Comparison of ENCODE assay signal across 14 mouse cellular contexts in genomic region chr19:56915084-56915483, GRCm38 (mm10). TPM values are rescaled to one million over a fixed set of nuclear protein-coding genes. Genes with fewer than 3 reads are reported as not detected.
A peak's percentile ranks its signal among the peaks of the same experiment; 100 is the strongest.
DNase-seq lines count a peak whose midpoint lies in the region; ATAC-seq lines count a peak whose summit lies in the region.
"Had no signal": no experiment of that assay in that cellular context is flagged by ENCODE, and none has a peak within 500 bp of the region (broad histone marks: within the 10 kb centered on the region; RNA-seq: fewer than 3 reads in every experiment).

No protein-coding gene starts in this region.

- no peaks in the 10 kb centered on the region for H3K4me1 ChIP-seq in embryonic facial prominence, embryonic 11.5 days (ENCODE audit: control insufficient read depth, insufficient read depth, low read length)
- 0 out of 2 replicates have a peak, but pooled peaks cover 4% of the 10 kb centered on the region for H3K4me1 ChIP-seq in stomach, embryonic 14.5 days (ENCODE audit: control insufficient read depth, insufficient read depth, low read length)
- H3K4me1 ChIP-seq: megakaryocyte, embryonic 14.5 days had no signal

- H3K36me3 ChIP-seq in embryonic facial prominence, embryonic 11.5 days (replicated peaks; ENCODE audit: control insufficient read depth, insufficient read depth, low read depth, low read length), result no peaks in the 10 kb centered on the region
- H3K36me3 ChIP-seq in stomach, embryonic 14.5 days (ENCODE audit: control insufficient read depth, insufficient read depth, low read length), result peaks cover 12% of the 10 kb centered on the region

- ATAC-seq in embryonic facial prominence, embryonic 11.5 days (replicated peaks; ENCODE audit: insufficient number of reproducible peaks, low FRiP score, low TSS enrichment, low read depth), result no peak
- ATAC-seq in stomach, embryonic 14.5 days (ENCODE audit: insufficient number of reproducible peaks, insufficient read depth, low FRiP score, low read depth), result peak; percentile 67

- H3K27me3 ChIP-seq in embryonic facial prominence, embryonic 11.5 days (ENCODE audit: control insufficient read depth, insufficient read depth, low read length), result no peaks in the 10 kb centered on the region
- H3K27me3 ChIP-seq in stomach, embryonic 14.5 days (ENCODE audit: control insufficient read depth, insufficient read depth, low read length), result no peaks in the 10 kb centered on the region

- 42% methylated on average over 6 of the region's 6 CpGs for WGBS in embryonic facial prominence, embryonic 11.5 days
- WGBS in stomach, embryonic 14.5 days, result 43% methylated on average over 6 of the region's 6 CpGs

- peak; percentile 49 for DNase-seq in embryonic facial prominence, embryonic 11.5 days (ENCODE audit: low spot score)
- DNase-seq in kidney, adult 11 months, result peak; percentile 91
- DNase-seq in kidney, postnatal 4 days, result peak; percentile 54 to 68
- no peak for DNase-seq in cerebellum, adult 9-10 months
- no peak for DNase-seq in cerebellum, postnatal 10 days
- DNase-seq in thymus, postnatal 14 days, result no peak
- DNase-seq: adrenal gland, adult 2 months; cerebellum, adult 11 months; heart, adult 18-20 months; heart, postnatal 4 days; thymus, postnatal 36 days had no signal

- H3K9ac ChIP-seq in embryonic facial prominence, embryonic 11.5 days (replicated peaks; ENCODE audit: low read length), result no peak overlapping the region
- H3K9ac ChIP-seq in stomach, embryonic 14.5 days (replicated peaks; ENCODE audit: low read depth, low read length), result no peak overlapping the region

- no peak overlapping the region for H3K4me2 ChIP-seq in embryonic facial prominence, embryonic 11.5 days (ENCODE audit: low read depth, low read length)
- no peak overlapping the region for H3K4me2 ChIP-seq in stomach, embryonic 14.5 days (replicated peaks; ENCODE audit: low read depth, low read length)

- H3K4me3 ChIP-seq in embryonic facial prominence, embryonic 11.5 days (ENCODE audit: low read depth, low read length), result no peak overlapping the region
- no peak overlapping the region for H3K4me3 ChIP-seq in stomach, embryonic 14.5 days (ENCODE audit: low read depth, low read length)
- H3K4me3 ChIP-seq: megakaryocyte, embryonic 14.5 days had no signal

- H3K9me3 ChIP-seq in embryonic facial prominence, embryonic 11.5 days (replicated peaks; ENCODE audit: control insufficient read depth, low read length), result no peaks in the 10 kb centered on the region
- H3K9me3 ChIP-seq in stomach, embryonic 14.5 days (ENCODE audit: control insufficient read depth, low read depth, low read length), result no peaks in the 10 kb centered on the region

- H3K27ac ChIP-seq in embryonic facial prominence, embryonic 11.5 days (replicated peaks; ENCODE audit: low read depth, low read length), result 0 out of 2 replicates have a peak overlapping the region, but pooled peaks have one; percentile 8
- peak overlapping the region; percentile 52; the same call in 1 of the 2 replicates for H3K27ac ChIP-seq in stomach, embryonic 14.5 days (ENCODE audit: low read length)

RNA-seq across cellular contexts. Expression of gene Vwa2, which starts 41.0 kb away (rescaled TPM):
- polyA plus RNA-seq in embryonic facial prominence, embryonic 11.5 days (2014; fragmentation: Nextera tagmentation; extraction: Ambion mirVana), result 2.7 and 3.3 TPM in 2 replicates
- 3.3 and 3.8 TPM in 2 replicates for polyA plus RNA-seq in stomach, embryonic 14.5 days (2014; fragmentation: Nextera tagmentation; extraction: Ambion mirVana)
- polyA plus RNA-seq: adrenal gland, adult 2 months; G1E had no signal

Comparison
In these comparisons a context has a peak if more than half of its experiments do, and no peak if none do; other contexts are left out.
1. DNase-seq: peak in embryonic facial prominence, embryonic 11.5 days (single experiment), kidney, adult 11 months (single experiment) and kidney, postnatal 4 days (2 of 2); none in cerebellum, adult 9-10 months (single experiment), cerebellum, postnatal 10 days (0 of 2) and thymus, postnatal 14 days (single experiment).